Mouse (Mus musculus) B cell, adult (primary cell): ENCODE measurements around the gene Gm14435. TPM values are rescaled to one million over a fixed set of nuclear protein-coding genes. Genes with fewer than 3 reads are reported as not detected.

Experiments used
- total RNA-seq: library from RNA; stranded (reverse); gene quantifications from 4 replicates; pipeline ENCODE4 v1.2.4, GENCODE M21; 2023; ENCODE audit not compliant: inconsistent age

The Gm14435 gene
- total RNA-seq = 1.4 to 4.3 TPM (median 3.0 TPM) in 4 replicates

GRCm38 (mm10) chr2:176423294-176423693 lies at the start of gene Gm14435:
TSS of gene Gm14435 (plus strand) at chr2:176423594.

Other genes starting within 250 kb of the Gm14435 start
- 0.29 to 7.0 TPM (median 2.0 TPM) in 4 replicates for gene 2210418O10Rik, start 197.0 kb upstream of the Gm14435 start, total RNA-seq
- gene Gm11009, start 104.1 kb upstream of the Gm14435 start, total RNA-seq = not detected in 4 replicates
- 0.38 to 2.5 TPM (median 1.3 TPM) in 3 of 4 replicates, not detected in the other for gene Gm14434, start 63.2 kb downstream of the Gm14435 start, total RNA-seq
- not detected in 4 replicates for gene Zfp967, start 97.5 kb downstream of the Gm14435 start, total RNA-seq
- gene Gm14308, start 212.8 kb downstream of the Gm14435 start, total RNA-seq = 0.81 to 3.1 TPM (median 2.5 TPM) in 3 of 4 replicates, not detected in the other
- gene Zfp973, start 246.9 kb downstream of the Gm14435 start, total RNA-seq = 2.7 to 4.5 TPM (median 4.3 TPM) in 4 replicates